Mouse (Mus musculus) liver, embryonic 13.5 days (tissue): ENCODE results near the gene Wsb2. TPM values are rescaled to one million over a fixed set of nuclear protein-coding genes. Genes with fewer than 3 reads are reported as not detected.

Experiments
- ATAC-seq: fragments of 200-750 bp; cut with Nextera tagmentation; 2 replicates; pipeline ENCODE4 v1.8.0; 2017; ENCODE audit warnings: low read depth, mild to moderate bottlenecking, moderate number of reproducible peaks, moderate library complexity
- DNase-seq: peaks from one replicate; pipeline ENCODE4 v3.0.0; 2022
- H3K27ac ChIP-seq: fragments of 300-500 bp; sonication (generic); 2 replicates; pipeline ENCODE4 v1.5.1; 2015; ENCODE audit warnings: moderate library complexity, mild to moderate bottlenecking, inconsistent platforms
- H3K27me3 ChIP-seq: fragments of 300-500 bp; sonication (generic); 2 replicates; pipeline ENCODE4 v1.6.1; 2015; ENCODE audit warnings: mild to moderate bottlenecking, inconsistent platforms
- H3K36me3 ChIP-seq: fragments of 300-500 bp; sonication (generic); 2 replicates; pipeline ENCODE4 v1.6.1; 2015; ENCODE audit warnings: mild to moderate bottlenecking, inconsistent platforms
- H3K4me1 ChIP-seq: fragments of 300-500 bp; sonication (generic); replicated peaks from 2 replicates; pipeline ENCODE4 v1.6.1; 2015; ENCODE audit warnings: inconsistent platforms
- H3K4me2 ChIP-seq: fragments of 300-500 bp; sonication (generic); 2 replicates; pipeline ENCODE4 v1.6.1; 2015; ENCODE audit warnings: inconsistent platforms, mild to moderate bottlenecking, moderate library complexity
- H3K4me3 ChIP-seq: fragments of 300-500 bp; sonication (generic); replicated peaks from 2 replicates; pipeline ENCODE4 v1.5.1; 2015; ENCODE audit warnings: mild to moderate bottlenecking, inconsistent platforms
- H3K9ac ChIP-seq: fragments of 300-500 bp; sonication (generic); 2 replicates; pipeline ENCODE4 v1.6.1; 2015; ENCODE audit warnings: mild to moderate bottlenecking, inconsistent platforms
- H3K9me3 ChIP-seq: fragments of 300-500 bp; sonication (generic); replicated peaks from 2 replicates; pipeline ENCODE4 v1.6.1; 2016; ENCODE audit warnings: inconsistent platforms
- WGBS: fragments of 180-500 bp; shearing (Covaris S2); methylation state at CpG from one replicate; pipeline ENCODE4 v1.1.7; 2015; ENCODE audit not compliant: insufficient replicate concordance; 5-methylcytosine and 5-hydroxymethylcytosine counted together
- polyA plus RNA-seq: library from polyadenylated mRNA; unstranded; fragments of >200 nt; fragmentation: Nextera tagmentation; extraction: Ambion mirVana; gene quantifications from 2 replicates; pipeline ENCODE4 v1.2.1, GENCODE M21; 2015

Wsb2 gene
- polyA plus RNA-seq, 1 experiment from 2014 or later: 19.8 TPM

GRCm38 (mm10) chr5:117357478-117358247 is 559 bp downstream of the Wsb2 start:
- peak; percentile 43 for DNase-seq
- H3K9ac ChIP-seq: peak overlapping the region; percentile 88
- WGBS: under 1% methylated on average over 48 of the region's 49 CpGs

GRCm38 (mm10) chr5:117358248-117358630 is 1.1 kb downstream of the Wsb2 start:
- Histone ChIP-seq H3K4me2 (peak overlapping the region; percentile 96), H3K4me3 (peak overlapping the region; percentile 92), H3K36me3 (0 out of 2 replicates have a peak, but pooled peaks cover under 1% of the 10 kb centered on the region), H3K9ac (peak overlapping the region; percentile 88), H3K4me1 (peaks cover 68% of the 10 kb centered on the region), H3K27me3 (peaks cover 35% of the 10 kb centered on the region), H3K27ac (peak overlapping the region; percentile 83), H3K9me3 (no peaks in the 10 kb centered on the region)
- ATAC-seq (no peak), DNase-seq (no peak)
- WGBS: 17% methylated on average over 6 of the region's 6 CpGs

More at GRCm38 (mm10) chr5:117357478-117358247, 559 bp downstream of the Wsb2 start:
- Histone ChIP-seq H3K27ac (peak overlapping the region; percentile 83), H3K4me2 (peak overlapping the region; percentile 96), H3K36me3 (no peaks in the 10 kb centered on the region), H3K4me1 (peaks cover 63% of the 10 kb centered on the region), H3K4me3 (peak overlapping the region; percentile 92), H3K27me3 (peaks cover 41% of the 10 kb centered on the region), H3K9me3 (no peaks in the 10 kb centered on the region)
- peak; percentile 66 for ATAC-seq

GRCm38 (mm10) chr5:117358725-117359124 is 1.6 kb downstream of the Wsb2 start:
- peak; percentile 58 for DNase-seq

GRCm38 (mm10) chr5:117359497-117360227 is 2.6 kb downstream of the Wsb2 start:
- H3K4me1 ChIP-seq: peaks cover 77% of the 10 kb centered on the region
- H3K27ac ChIP-seq: peak overlapping the region; percentile 84
- ATAC-seq: no peak
- WGBS: 39% methylated on average over 7 of the region's 7 CpGs
- 0 out of 2 replicates have a peak, but pooled peaks cover 9% of the 10 kb centered on the region for H3K36me3 ChIP-seq
- no peaks in the 10 kb centered on the region for H3K9me3 ChIP-seq
- peaks cover 22% of the 10 kb centered on the region for H3K27me3 ChIP-seq
- H3K4me2 ChIP-seq: peak overlapping the region; percentile 38
- no peak for DNase-seq
- H3K4me3 ChIP-seq: no peak overlapping the region
- peak overlapping the region; percentile 12; the same call in 1 of the 2 replicates for H3K9ac ChIP-seq

More at GRCm38 (mm10) chr5:117358725-117359124, 1.6 kb downstream of the Wsb2 start:
- no peak for ATAC-seq
- WGBS: 42% methylated on average over 11 of the region's 11 CpGs
- no peaks in the 10 kb centered on the region for H3K9me3 ChIP-seq
- H3K27me3 ChIP-seq: peaks cover 32% of the 10 kb centered on the region
- H3K4me3 ChIP-seq: peak overlapping the region; percentile 92; the same call in 1 of the 2 replicates
- H3K4me2 ChIP-seq: peak overlapping the region; percentile 96
- H3K9ac ChIP-seq: no peak overlapping the region
- H3K4me1 ChIP-seq: peaks cover 73% of the 10 kb centered on the region
- 0 out of 2 replicates have a peak, but pooled peaks cover 5% of the 10 kb centered on the region for H3K36me3 ChIP-seq
- 0 out of 2 replicates have a peak overlapping the region, but pooled peaks have one; percentile 84 for H3K27ac ChIP-seq

- no peak overlapping the region for H3K4me3 ChIP-seq
- no peak for ATAC-seq
- H3K36me3 ChIP-seq: peaks cover 13% of the 10 kb centered on the region; the same call in 1 of the 2 replicates
- WGBS: 72% methylated on average over 13 of the region's 13 CpGs
- H3K9me3 ChIP-seq: no peaks in the 10 kb centered on the region
- peaks cover 82% of the 10 kb centered on the region for H3K4me1 ChIP-seq
- H3K27ac ChIP-seq: peak overlapping the region; percentile 84
- peak overlapping the region; percentile 38 for H3K4me2 ChIP-seq
- H3K27me3 ChIP-seq: peaks cover 17% of the 10 kb centered on the region
- DNase-seq: no peak
- peak overlapping the region; percentile 12; the same call in 1 of the 2 replicates for H3K9ac ChIP-seq
Observed at GRCm38 (mm10) chr5:117360228-117360515, 3.1 kb downstream of the Wsb2 start.

- ATAC-seq (peak; percentile 64), DNase-seq (no peak)
- no peak overlapping the region for H3K4me3 ChIP-seq
- peak overlapping the region; percentile 52 for H3K9ac ChIP-seq
- H3K27me3 ChIP-seq: peaks cover 10% of the 10 kb centered on the region
- H3K9me3 ChIP-seq: no peaks in the 10 kb centered on the region
- peaks cover 18% of the 10 kb centered on the region; the same call in 1 of the 2 replicates for H3K36me3 ChIP-seq
- H3K4me2 ChIP-seq: peak overlapping the region; percentile 38
- H3K4me1 ChIP-seq: peaks cover 83% of the 10 kb centered on the region
- 20% methylated on average over 13 of the region's 13 CpGs for WGBS
- H3K27ac ChIP-seq: peak overlapping the region; percentile 84
Observed at GRCm38 (mm10) chr5:117360631-117361541, 3.8 kb downstream of the Wsb2 start.

- no peak overlapping the region for H3K4me3 ChIP-seq
- H3K27me3 ChIP-seq: peaks cover 3% of the 10 kb centered on the region
- WGBS: 86% methylated on average over 4 of the region's 4 CpGs
- ATAC-seq: no peak
- DNase-seq: no peak
- H3K4me1 ChIP-seq: peaks cover 76% of the 10 kb centered on the region
- no peaks in the 10 kb centered on the region for H3K9me3 ChIP-seq
- H3K9ac ChIP-seq: no peak overlapping the region
- H3K36me3 ChIP-seq: peaks cover 18% of the 10 kb centered on the region; the same call in 1 of the 2 replicates
- H3K27ac ChIP-seq: no peak overlapping the region; the same call in 1 of the 2 replicates
- no peak overlapping the region for H3K4me2 ChIP-seq
Observed at GRCm38 (mm10) chr5:117361590-117361989, 4.5 kb downstream of the Wsb2 start.

- no peak for ATAC-seq
Observed at GRCm38 (mm10) chr5:117363066-117363782, 6.1 kb downstream of the Wsb2 start.

GRCm38 (mm10) chr5:117364821-117365220 is 7.7 kb downstream of the Wsb2 start:
- Histone ChIP-seq H3K9me3 (no peaks in the 10 kb centered on the region), H3K4me2 (no peak overlapping the region), H3K27ac (peak overlapping the region; percentile 72), H3K9ac (no peak overlapping the region), H3K36me3 (peaks cover 31% of the 10 kb centered on the region; the same call in 1 of the 2 replicates), H3K4me1 (peaks cover 63% of the 10 kb centered on the region), H3K27me3 (no peaks in the 10 kb centered on the region), H3K4me3 (no peak overlapping the region)
- 69% methylated on average over 3 of the region's 3 CpGs for WGBS
- DNase-seq: no peak
- no peak for ATAC-seq

More at GRCm38 (mm10) chr5:117363066-117363782, 6.1 kb downstream of the Wsb2 start:
- H3K4me3 ChIP-seq: no peak overlapping the region
- H3K4me1 ChIP-seq: peaks cover 75% of the 10 kb centered on the region
- H3K36me3 ChIP-seq: peaks cover 22% of the 10 kb centered on the region; the same call in 1 of the 2 replicates
- H3K4me2 ChIP-seq: no peak overlapping the region
- H3K27me3 ChIP-seq: no peaks in the 10 kb centered on the region
- no peak overlapping the region for H3K9ac ChIP-seq
- DNase-seq: no peak
- 55% methylated on average over 15 of the region's 15 CpGs for WGBS
- H3K9me3 ChIP-seq: no peaks in the 10 kb centered on the region
- H3K27ac ChIP-seq: no peak overlapping the region

- DNase-seq: no peak
- no peak overlapping the region for H3K9ac ChIP-seq
- H3K36me3 ChIP-seq: peaks cover 39% of the 10 kb centered on the region
- H3K27ac ChIP-seq: peak overlapping the region; percentile 72
- H3K4me2 ChIP-seq: no peak overlapping the region
- H3K4me1 ChIP-seq: peaks cover 51% of the 10 kb centered on the region
- no peaks in the 10 kb centered on the region for H3K27me3 ChIP-seq
- ATAC-seq: peak; percentile 81
- WGBS: 70% methylated on average over 13 of the region's 13 CpGs
- H3K9me3 ChIP-seq: no peaks in the 10 kb centered on the region
- H3K4me3 ChIP-seq: no peak overlapping the region
Observed at GRCm38 (mm10) chr5:117365904-117366561, 8.9 kb downstream of the Wsb2 start.
